Mouse (Mus musculus) frontal cortex, postnatal 25 days (tissue): ENCODE measurements around the gene Atrnl1.
"Not testable (repeated sequence)": the region's sequence is repeated elsewhere in the genome, so short reads cannot be mapped to it uniquely, and the experiment has no call there.

Source experiments
- DNase-seq, 2 experiments: peaks; one replicate each; pipeline ENCODE4 v3.0.0; 2022; ENCODE audit warnings: low spot score in 2 of 2

The Atrnl1 gene

GRCm38 (mm10) chr19:57692566-57692965 lies 81.7 kb downstream of the Atrnl1 start:
- no peak for DNase-seq

DNA sequence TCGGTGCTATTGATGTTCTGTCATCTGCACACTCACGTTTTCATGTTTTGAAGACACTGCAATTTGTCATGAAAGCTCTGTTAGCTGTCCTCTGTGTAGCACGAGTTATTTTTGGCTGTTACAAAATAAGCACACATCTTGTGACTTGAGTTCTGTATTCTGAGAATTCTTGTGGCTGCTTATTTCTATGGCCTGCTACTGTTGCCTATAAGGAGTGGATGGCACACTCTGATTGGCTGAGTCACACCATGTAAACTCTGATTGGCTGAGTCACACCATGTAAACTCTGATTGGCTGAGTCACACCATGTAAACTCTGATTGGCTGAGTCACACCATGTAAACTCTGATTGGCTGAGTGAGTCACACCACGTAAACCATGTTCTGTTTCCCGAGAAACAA lies 85.9 kb downstream of the Atrnl1 start:
- DNase-seq = not testable (repeated sequence)

DNA sequence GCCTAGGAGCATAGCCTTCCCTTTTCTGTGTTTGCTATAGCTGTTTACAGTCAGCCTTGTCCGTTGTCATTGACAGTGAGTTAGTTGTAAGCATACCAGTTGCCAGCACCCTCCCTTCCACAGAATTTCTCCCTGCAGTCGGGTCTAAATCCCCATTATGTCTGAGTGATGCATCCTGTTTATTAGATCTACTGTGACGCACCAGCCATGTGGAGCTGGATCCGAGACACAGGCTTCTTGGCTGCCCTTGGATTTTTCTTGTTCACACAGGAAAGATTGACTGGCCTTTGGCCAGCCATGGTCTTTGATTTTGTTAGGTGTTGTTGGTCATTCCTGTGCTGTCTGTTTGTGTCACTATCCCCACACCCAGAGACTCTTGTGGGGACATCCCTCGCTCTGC lies 102.3 kb downstream of the Atrnl1 start:
- no peak for DNase-seq

GRCm38 (mm10) chr19:57724920-57725319 lies 114.1 kb downstream of the Atrnl1 start:
- no peak for DNase-seq

- DNase-seq = no peak
Measured at GRCm38 (mm10) chr19:57725326-57725725, 114.5 kb downstream of the Atrnl1 start.

DNA sequence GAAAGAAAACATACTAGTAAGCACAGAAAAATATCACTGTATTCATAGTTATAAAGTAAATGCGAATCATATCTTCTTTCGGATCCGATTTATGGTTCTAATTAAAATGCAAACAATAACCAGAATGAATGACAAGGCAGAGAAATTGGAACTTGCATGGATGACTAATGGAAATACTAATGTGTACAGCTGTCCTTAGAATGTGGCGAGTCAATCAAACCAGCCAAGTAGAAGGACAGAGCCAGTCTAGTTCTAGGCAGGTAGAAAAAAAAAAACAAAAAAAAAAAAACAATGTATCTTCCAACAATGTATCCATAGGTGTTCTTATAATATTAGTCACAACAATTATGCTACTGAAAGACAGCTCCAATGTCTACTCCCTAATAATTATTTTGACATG lies 116.2 kb downstream of the Atrnl1 start:
- no peak for DNase-seq

DNA sequence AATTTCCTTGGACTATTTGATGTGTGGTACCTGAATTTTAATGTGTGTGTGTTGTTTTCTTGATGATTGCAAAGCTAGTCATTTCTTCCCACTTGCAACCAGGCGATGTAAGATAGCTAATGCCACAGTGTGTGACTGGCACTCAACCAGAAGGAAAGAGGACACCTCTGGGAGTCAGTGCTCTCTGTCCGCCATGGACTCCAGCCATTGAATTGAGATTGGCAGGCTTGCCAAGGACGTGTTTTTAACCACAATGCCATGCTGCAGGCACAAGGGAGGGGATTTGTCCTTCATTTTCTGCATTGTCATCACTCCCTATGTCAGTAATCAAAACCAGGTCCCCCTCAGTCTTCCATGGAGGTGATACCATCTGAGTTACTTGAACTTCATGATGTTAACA lies 126.6 kb downstream of the Atrnl1 start:
- no peak for DNase-seq

DNA sequence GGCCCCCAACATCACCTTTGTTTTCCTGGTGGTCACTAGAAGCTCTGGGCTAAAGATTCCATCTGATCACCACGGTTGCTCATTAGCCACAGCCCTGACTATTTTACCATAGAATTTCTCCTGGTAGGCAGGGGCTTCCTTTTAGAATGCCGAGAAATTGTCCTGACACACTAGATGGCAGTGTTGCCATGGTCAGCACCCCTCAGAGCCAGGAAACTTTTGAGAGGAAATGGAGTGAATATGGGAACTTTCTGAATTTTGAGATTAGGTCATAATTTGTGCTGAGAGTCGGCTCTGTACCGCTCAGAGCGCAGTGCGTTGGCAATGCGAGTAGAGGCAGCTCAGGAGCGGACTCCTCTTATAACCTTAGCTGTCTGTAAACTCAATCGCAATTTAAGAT lies 134.7 kb downstream of the Atrnl1 start:
- DNase-seq = peak in 1 of 2 experiments; percentile 20

DNA sequence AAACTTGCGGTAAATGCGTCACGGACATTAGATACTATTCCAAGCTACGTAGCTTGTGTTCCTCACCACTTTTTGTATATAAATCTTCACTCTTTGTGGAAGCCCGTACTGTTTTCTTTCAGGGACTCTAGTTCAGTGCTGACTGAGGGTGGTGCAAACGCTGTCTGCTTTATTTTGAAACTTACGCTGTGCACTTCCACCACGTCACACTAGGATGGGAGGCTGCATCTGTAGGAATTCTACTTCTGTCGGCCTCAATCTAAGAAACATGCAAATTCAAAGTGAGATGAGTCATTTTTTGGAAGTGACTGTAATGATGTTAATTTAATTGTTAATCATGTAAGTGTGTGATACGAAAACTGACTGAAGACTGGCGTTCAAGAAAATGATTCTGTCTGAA lies 135.7 kb downstream of the Atrnl1 start:
- DNase-seq = no peak

DNA sequence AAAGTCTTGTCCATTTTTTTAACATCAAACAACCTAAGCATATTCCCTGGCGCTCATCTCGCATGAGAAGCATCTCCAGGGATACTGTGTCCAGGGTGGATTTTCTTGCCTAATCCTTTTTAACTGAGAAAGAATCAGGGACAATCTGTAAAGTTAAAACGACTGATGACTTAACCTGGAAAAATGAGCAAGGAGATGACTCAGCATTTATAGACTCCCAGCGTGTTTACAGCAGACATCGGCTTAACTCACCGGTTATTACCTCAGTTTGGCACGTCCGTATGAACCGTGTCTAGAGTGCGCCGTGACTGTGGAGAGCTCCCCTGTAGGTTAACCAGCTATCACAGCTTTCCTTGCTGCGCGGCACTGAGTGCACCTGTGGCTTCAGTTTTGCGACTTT lies 141.4 kb downstream of the Atrnl1 start:
- no peak for DNase-seq

- DNase-seq = no peak
Measured at GRCm38 (mm10) chr19:57762526-57762925, 151.7 kb downstream of the Atrnl1 start.

DNA sequence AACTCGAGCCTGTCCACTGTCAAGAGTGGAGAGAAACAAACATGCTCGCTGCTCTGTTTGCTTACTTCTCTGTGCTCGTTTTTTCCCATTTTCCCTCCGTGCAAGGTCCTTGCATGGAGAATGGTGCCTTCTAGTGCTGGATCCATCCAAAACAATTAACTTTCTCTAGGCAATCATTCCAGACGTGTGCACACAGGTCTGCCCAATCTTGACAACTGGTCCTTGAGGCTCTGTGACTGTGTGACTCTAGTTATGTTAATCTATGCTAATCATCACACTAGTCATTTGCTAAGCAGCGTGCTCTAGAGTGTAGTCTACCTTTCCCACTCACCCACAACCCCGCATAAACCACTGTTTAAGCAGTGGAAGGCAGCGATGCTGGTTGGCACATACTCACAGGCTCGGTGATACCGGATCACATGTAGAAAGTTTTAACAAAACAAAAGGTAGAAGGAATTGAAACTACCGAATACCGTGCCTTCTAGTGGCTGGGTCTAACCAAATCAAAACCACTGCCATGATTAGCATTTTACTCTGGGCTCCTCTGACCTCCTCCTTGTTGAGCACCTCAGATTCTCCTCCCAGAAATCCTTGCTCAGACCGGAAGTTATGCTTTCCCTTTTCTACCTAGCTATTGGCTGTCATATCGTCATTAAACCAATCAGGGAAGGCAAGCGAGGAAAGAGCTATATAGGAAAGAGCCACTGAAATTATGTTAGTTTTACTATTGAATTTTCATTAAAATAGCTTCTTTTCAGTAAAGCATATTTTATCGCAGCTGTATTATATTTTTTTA lies 153.9 kb downstream of the Atrnl1 start:
- no peak for DNase-seq

DNA sequence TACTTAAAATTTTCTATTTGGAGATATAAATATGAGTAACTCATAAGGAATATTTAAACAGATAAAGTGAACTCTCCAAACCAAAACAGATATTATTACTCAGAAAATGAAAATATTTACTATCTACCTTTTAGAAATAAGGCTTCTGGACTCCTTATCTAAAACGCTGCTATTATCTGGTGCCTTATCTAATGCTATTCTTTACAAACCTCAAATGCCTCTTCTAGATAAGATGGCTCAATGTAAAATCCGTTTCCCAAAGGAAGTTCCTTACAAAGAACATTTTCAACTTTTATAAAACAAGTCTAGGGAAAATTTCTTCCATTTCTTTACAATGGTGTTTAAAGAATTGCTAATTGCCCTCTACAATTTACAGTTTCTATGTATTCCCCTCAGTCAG lies 156.2 kb downstream of the Atrnl1 start:
- DNase-seq = no peak

- no peak for DNase-seq
Measured at GRCm38 (mm10) chr19:57768661-57769060, 157.8 kb downstream of the Atrnl1 start.

DNA sequence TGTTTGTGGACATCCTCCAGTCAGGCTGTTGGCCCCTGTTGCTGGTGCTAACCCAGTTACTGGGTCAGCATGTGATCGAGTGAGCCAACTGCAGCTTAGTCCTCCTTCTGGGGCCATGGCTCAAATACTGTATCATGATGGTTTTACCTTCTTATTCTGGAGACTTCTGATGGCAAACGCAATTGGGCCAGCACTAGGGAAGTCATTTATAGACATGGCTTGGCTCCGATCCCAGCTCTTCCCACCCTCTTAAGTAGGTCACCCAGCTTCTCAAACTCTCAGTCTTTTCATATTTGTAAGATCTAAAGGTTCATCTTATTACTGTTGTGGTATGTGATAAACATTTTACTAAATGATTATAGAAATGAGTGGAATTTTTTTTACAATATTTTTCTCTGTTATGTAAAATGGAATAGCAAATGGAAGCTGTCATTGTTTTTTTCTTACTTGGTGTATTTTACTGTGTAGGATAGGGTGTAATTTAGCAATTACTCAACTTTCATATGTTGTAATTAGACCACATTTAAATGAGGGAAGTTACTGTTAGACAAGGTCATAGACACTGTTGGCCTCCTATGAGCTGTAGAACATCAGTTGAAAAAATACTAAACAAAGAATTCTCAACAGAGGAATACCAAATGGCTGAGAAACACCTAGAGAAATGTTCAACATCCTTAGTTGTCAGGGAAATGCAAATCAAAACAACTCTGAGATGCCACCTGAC lies 171.7 kb downstream of the Atrnl1 start:
- no peak for DNase-seq

- no peak for DNase-seq
Measured at GRCm38 (mm10) chr19:57786699-57787098, 175.9 kb downstream of the Atrnl1 start.

GRCm38 (mm10) chr19:57802207-57802606 lies 191.4 kb downstream of the Atrnl1 start:
- DNase-seq = no peak

DNA sequence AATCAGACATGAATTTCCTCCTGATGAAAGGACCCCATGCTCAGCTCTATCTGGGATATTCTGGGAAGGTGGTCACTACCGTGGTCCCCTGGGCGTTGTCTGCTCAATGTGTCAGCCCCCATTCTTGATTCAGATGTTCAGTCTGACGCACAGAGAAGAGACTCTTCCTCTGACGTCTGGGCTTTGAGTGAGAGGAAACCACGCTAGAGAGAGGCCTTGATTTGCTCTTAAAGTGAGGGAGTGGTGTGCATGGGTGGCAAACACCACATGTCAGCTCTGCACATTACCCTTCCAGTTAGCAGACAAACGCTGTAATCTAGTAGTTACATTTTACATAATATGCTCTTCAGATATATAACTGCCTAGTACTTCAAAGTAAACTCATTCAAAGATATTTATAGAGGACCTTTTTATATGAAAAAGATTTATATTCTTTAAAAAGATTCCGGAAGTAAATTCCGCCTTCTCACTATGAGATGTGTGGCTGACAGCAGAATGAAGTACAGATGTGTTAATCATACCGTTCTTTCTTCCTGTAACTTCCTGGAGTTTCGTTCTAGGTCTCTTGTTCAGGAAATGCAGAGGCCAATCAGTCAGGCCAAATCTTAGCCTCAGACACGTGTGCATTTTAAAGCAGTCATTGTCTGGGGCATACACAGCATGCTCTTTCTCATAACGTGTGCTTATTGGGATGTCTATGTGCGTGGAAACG lies 192.1 kb downstream of the Atrnl1 start:
- DNase-seq = no peak

- no peak for DNase-seq
Measured at GRCm38 (mm10) chr19:57803483-57803820, 192.6 kb downstream of the Atrnl1 start.

- DNase-seq = no peak
Measured at GRCm38 (mm10) chr19:57808363-57808762, 197.5 kb downstream of the Atrnl1 start.

GRCm38 (mm10) chr19:57814291-57814690 lies 203.5 kb downstream of the Atrnl1 start:
- DNase-seq = no peak

GRCm38 (mm10) chr19:57816221-57816996 lies 205.6 kb downstream of the Atrnl1 start:
- DNase-seq = no peak
